Mouse (Mus musculus): Measurements from ENCODE around the gene Hectd4.

DNA sequence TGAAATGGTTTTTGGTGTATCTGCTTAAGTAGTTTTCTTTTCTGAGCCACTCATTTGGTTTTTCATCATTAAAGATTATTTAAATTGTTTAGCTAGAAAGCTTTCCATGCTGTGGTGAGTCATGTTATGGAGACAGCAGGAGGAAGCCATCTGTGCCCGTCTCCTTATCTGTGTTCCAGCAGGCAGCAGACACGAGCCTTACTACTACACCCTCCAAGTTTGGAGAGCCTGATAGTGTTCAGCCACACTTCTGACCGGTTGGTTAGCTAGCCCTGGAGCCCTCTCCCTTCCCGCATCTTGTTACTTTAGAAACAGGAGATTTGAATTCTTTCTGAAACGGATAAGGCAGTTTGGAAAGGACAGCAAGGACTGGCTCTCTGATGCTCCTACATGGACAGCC is 16.2 kb downstream of the Hectd4 start:
- TF ChIP-seq EP300 (IDR thresholded peaks at IDR 0.05; ENCODE audit: low read depth) (no peak), CTCF (IDR thresholded peaks at IDR 0.05; ENCODE audit: low read depth) (no peak)
